Mouse (Mus musculus): ENCODE measurements around the gene Cacna1c. TPM values are rescaled to one million over a fixed set of nuclear protein-coding genes. Genes with fewer than 3 reads are reported as not detected.
A peak's percentile ranks its signal among the peaks of the same experiment; 100 is the strongest.

Cacna1c gene
- polyA plus RNA-seq, 1 experiment from 2014 or later = 0.23 TPM

- Histone ChIP-seq H3K4me1 (ENCODE audit: insufficient read depth) (peaks cover 19% of the 10 kb centered on the region), H3K9me3 (ENCODE audit: low read length) (no peaks in the 10 kb centered on the region), H3K4me3 (ENCODE audit: low read depth, low read length) (no peak overlapping the region), H3K36me3 (replicated peaks; ENCODE audit: insufficient read depth, low read length) (no peaks in the 10 kb centered on the region), H3K27ac (ENCODE audit: low read depth) (peak overlapping the region; percentile 11; the same call in 1 of the 2 replicates), H3K9ac (replicated peaks) (no peak overlapping the region), H3K27me3 (ENCODE audit: insufficient read depth, low read length) (no peaks in the 10 kb centered on the region), H3K4me2 (ENCODE audit: low read depth, low read length) (no peak overlapping the region)
- WGBS (ENCODE audit: insufficient replicate concordance) = 49% methylated on average over 8 of the region's 8 CpGs
- ATAC-seq = 0 out of 2 replicates have a peak, but pooled peaks have one; percentile 32
- peak; percentile 46; the same call in 1 of the 2 replicates for TF ChIP-seq EP300 (IDR thresholded peaks at IDR 0.05; ENCODE audit: low read depth)
- no peak for TF ChIP-seq CTCF (IDR thresholded peaks at IDR 0.05; ENCODE audit: low read depth)
- no peak for DNase-seq
These were observed 352.7 kb downstream of the Cacna1c start for GRCm38 (mm10) chr6:118843566-118843965.

- TF ChIP-seq CTCF (IDR thresholded peaks at IDR 0.05; ENCODE audit: low read depth) = no peak
- no peak for TF ChIP-seq EP300 (IDR thresholded peaks at IDR 0.05; ENCODE audit: low read depth)
- Histone ChIP-seq H3K9me3 (ENCODE audit: low read length) (no peaks in the 10 kb centered on the region), H3K36me3 (replicated peaks; ENCODE audit: insufficient read depth, low read length) (no peaks in the 10 kb centered on the region), H3K27ac (ENCODE audit: low read depth) (no peak overlapping the region), H3K4me1 (ENCODE audit: insufficient read depth) (peaks cover 25% of the 10 kb centered on the region), H3K4me2 (ENCODE audit: low read depth, low read length) (no peak overlapping the region), H3K9ac (replicated peaks) (no peak overlapping the region), H3K27me3 (ENCODE audit: insufficient read depth, low read length) (no peaks in the 10 kb centered on the region), H3K4me3 (ENCODE audit: low read depth, low read length) (no peak overlapping the region)
- DNase-seq = no peak
- WGBS (ENCODE audit: insufficient replicate concordance) = 91% methylated on average over 2 of the region's 2 CpGs
- no peak for ATAC-seq
These were observed 354.3 kb downstream of the Cacna1c start for GRCm38 (mm10) chr6:118841892-118842291.

GRCm38 (mm10) chr6:118838919-118839915 lies 357.0 kb downstream of the Cacna1c start:
- H3K9me3 ChIP-seq (ENCODE audit: low read length) = no peaks in the 10 kb centered on the region
- TF ChIP-seq CTCF (IDR thresholded peaks at IDR 0.05; ENCODE audit: low read depth) (no peak), EP300 (IDR thresholded peaks at IDR 0.05; ENCODE audit: low read depth) (no peak)
- peak overlapping the region; percentile 38 for H3K4me2 ChIP-seq (ENCODE audit: low read depth, low read length)
- no peak overlapping the region for H3K4me3 ChIP-seq (ENCODE audit: low read depth, low read length)
- H3K4me1 ChIP-seq (ENCODE audit: insufficient read depth) = peaks cover 19% of the 10 kb centered on the region
- H3K36me3 ChIP-seq (replicated peaks; ENCODE audit: insufficient read depth, low read length) = no peaks in the 10 kb centered on the region
- no peak overlapping the region for H3K27ac ChIP-seq (ENCODE audit: low read depth)
- ATAC-seq (peak; percentile 54; the same call in 1 of the 2 replicates), DNase-seq (no peak)
- no peaks in the 10 kb centered on the region for H3K27me3 ChIP-seq (ENCODE audit: insufficient read depth, low read length)
- 0 out of 2 replicates have a peak overlapping the region, but pooled peaks have one; percentile 5 for H3K9ac ChIP-seq (replicated peaks)
- whole genome bisulfite sequencing (ENCODE audit: insufficient replicate concordance) = 30% methylated on average over 14 of the region's 14 CpGs

GRCm38 (mm10) chr6:118836693-118837092 lies 359.5 kb downstream of the Cacna1c start:
- 34% methylated on average over 7 of the region's 7 CpGs for WGBS (ENCODE audit: insufficient replicate concordance)
- Histone ChIP-seq H3K9ac (replicated peaks) (no peak overlapping the region), H3K9me3 (ENCODE audit: low read length) (no peaks in the 10 kb centered on the region), H3K4me2 (ENCODE audit: low read depth, low read length) (no peak overlapping the region), H3K36me3 (replicated peaks; ENCODE audit: insufficient read depth, low read length) (no peaks in the 10 kb centered on the region), H3K4me1 (ENCODE audit: insufficient read depth) (peaks cover 19% of the 10 kb centered on the region), H3K27ac (ENCODE audit: low read depth) (no peak overlapping the region), H3K4me3 (ENCODE audit: low read depth, low read length) (no peak overlapping the region), H3K27me3 (ENCODE audit: insufficient read depth, low read length) (no peaks in the 10 kb centered on the region)
- TF ChIP-seq EP300 (IDR thresholded peaks at IDR 0.05; ENCODE audit: low read depth) (no peak), CTCF (IDR thresholded peaks at IDR 0.05; ENCODE audit: low read depth) (no peak)
- DNase-seq = peak; percentile 31
- ATAC-seq = peak; percentile 57

- Histone ChIP-seq H3K4me3 (ENCODE audit: low read depth, low read length) (no peak overlapping the region), H3K9me3 (ENCODE audit: low read length) (no peaks in the 10 kb centered on the region), H3K4me2 (ENCODE audit: low read depth, low read length) (no peak overlapping the region), H3K36me3 (replicated peaks; ENCODE audit: insufficient read depth, low read length) (no peaks in the 10 kb centered on the region), H3K4me1 (ENCODE audit: insufficient read depth) (peaks cover 14% of the 10 kb centered on the region), H3K27ac (ENCODE audit: low read depth) (no peak overlapping the region), H3K27me3 (ENCODE audit: insufficient read depth, low read length) (no peaks in the 10 kb centered on the region), H3K9ac (replicated peaks) (no peak overlapping the region)
- ATAC-seq (no peak), DNase-seq (no peak)
- 68% methylated on average over 8 of the region's 8 CpGs for WGBS (ENCODE audit: insufficient replicate concordance)
- TF ChIP-seq CTCF (IDR thresholded peaks at IDR 0.05; ENCODE audit: low read depth) (no peak), EP300 (IDR thresholded peaks at IDR 0.05; ENCODE audit: low read depth) (no peak)
These were observed 362.2 kb downstream of the Cacna1c start for GRCm38 (mm10) chr6:118834046-118834445.

- H3K27me3 ChIP-seq (ENCODE audit: insufficient read depth, low read length) = no peaks in the 10 kb centered on the region
- H3K4me2 ChIP-seq (ENCODE audit: low read depth, low read length) = no peak overlapping the region
- no peak overlapping the region for H3K4me3 ChIP-seq (ENCODE audit: low read depth, low read length)
- H3K9me3 ChIP-seq (ENCODE audit: low read length) = no peaks in the 10 kb centered on the region
- DNase-seq (no peak), ATAC-seq (peak; percentile 43)
- H3K9ac ChIP-seq (replicated peaks) = no peak overlapping the region
- 51% methylated on average over 7 of the region's 7 CpGs for WGBS (ENCODE audit: insufficient replicate concordance)
- no peak overlapping the region for H3K27ac ChIP-seq (ENCODE audit: low read depth)
- H3K4me1 ChIP-seq (ENCODE audit: insufficient read depth) = 0 out of 2 replicates have a peak, but pooled peaks cover 6% of the 10 kb centered on the region
- TF ChIP-seq CTCF (IDR thresholded peaks at IDR 0.05; ENCODE audit: low read depth) (no peak), EP300 (IDR thresholded peaks at IDR 0.05; ENCODE audit: low read depth) (no peak)
- no peaks in the 10 kb centered on the region for H3K36me3 ChIP-seq (replicated peaks; ENCODE audit: insufficient read depth, low read length)
These were observed 363.2 kb downstream of the Cacna1c start for GRCm38 (mm10) chr6:118833049-118833448.

Measured in liver, postnatal 0 days (tissue).